Mouse (Mus musculus) adrenal gland, adult 8-10 months (tissue): ENCODE data around the gene Dido1. TPM values are rescaled to one million over a fixed set of nuclear protein-coding genes. Genes with fewer than 3 reads are reported as not detected.

Source experiments
- DNase-seq: peaks from one replicate; pipeline ENCODE4 v3.0.0; 2022
- total RNA-seq, 4 experiments: library from RNA; stranded (reverse); gene quantifications; 2 replicates each; pipeline ENCODE4 v1.2.4; 2022

Gene Dido1
- 10 to 100 TPM; 41.3 to 60.8 (median 49.4) TPM for total RNA-seq

DNA sequence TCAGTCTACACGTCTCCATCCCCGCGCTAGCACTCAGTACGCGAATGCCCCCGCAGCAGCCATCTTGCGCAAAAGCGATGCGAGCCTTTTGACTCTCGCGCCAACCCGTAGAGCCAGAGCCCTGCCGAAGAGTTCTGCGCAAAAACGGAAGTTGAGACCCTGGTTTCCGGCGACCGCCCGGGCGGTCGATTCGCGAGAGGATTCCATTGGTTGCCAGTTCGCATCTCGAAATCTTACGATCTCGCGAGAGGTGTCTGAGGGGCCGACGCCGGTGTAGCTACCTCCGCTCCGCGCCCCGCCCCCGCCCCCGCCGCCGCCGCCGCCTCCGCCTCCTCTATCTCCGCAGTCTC lies at the start of gene Dido1, which contains the start of gene Gid8:
TSS of gene Dido1 (minus strand) at position 77 of the 350 bp plus-strand sequence.
TSS of gene Gid8 (plus strand) at position 195 of the 350 bp plus-strand sequence.
- DNase-seq: peak; percentile 95

DNA sequence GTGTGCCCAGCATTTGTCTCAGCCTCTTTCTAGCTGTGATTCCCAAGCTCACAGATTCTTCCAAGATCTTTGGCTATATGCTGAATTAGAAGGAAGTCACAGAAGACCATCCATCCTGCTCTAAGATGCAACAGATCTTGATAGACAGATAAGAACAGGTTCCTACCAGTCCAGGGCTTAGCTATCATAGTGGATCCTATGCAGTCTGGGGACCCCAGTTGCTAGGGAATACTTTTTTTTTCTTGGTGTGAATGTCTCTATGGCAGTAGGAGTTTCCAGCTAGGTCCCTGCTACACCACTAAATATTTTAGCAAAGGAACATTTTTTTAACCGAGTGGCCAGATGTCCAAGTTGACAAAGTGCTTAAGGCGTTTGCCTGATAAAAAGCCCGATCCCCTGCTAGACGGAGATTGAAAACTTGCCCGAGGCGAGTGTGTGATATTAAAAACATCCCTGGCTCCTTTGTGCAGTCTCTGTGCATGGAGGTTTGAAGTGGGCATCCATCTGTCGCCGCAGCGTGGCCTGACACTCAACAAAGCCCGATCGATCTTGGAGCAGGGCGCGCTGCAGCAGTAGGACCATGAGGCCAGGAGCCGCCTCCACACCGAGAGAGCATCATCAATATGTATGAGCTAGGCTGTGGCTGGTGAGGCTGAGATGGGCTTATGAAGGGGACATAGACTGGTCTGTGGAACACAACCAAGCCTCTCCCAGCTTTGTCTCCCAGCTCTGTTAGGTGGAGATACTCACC lies 48.9 kb upstream of the Dido1 start:
- no peak for DNase-seq

DNA sequence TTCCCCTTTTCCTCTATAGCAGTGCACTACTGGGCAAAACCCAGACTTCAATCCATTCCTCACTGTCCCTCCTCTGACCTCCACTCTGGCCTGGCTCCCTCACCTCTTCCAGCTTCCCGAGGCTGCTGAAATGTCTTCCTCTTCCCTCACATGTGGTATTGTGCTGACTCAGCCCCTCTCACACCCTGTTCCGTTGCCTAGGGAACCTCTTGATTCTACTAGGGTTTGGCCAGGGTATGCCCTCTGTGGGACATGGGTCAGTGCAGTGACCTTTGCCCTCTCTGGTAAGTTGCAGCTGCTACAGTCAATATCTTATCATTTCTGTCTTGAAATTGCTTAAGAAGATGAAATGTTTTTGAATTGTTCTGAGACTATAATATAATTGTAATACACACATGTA lies 47.0 kb upstream of the Dido1 start:
- no peak for DNase-seq

DNA sequence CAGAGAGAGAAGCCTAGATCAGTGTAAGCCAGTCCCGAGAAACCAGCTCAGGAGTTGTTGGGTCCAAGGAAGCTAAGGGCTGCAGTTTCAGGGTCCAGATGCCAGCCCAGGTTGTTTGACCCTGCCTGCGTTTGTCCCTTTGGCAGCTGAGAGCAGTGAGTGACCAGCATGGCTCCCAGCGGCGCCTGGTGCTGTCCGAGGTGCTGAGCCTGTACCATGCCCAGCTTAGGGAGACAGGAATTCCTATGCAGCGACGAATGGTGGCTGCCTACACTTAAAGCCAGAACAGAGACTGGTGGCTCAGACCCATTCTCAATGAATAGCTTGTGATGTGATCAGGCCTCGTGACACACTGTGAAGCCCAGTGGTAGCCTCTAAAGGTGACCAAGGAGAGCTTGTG lies 46.1 kb upstream of the Dido1 start:
- DNase-seq: no peak

DNA sequence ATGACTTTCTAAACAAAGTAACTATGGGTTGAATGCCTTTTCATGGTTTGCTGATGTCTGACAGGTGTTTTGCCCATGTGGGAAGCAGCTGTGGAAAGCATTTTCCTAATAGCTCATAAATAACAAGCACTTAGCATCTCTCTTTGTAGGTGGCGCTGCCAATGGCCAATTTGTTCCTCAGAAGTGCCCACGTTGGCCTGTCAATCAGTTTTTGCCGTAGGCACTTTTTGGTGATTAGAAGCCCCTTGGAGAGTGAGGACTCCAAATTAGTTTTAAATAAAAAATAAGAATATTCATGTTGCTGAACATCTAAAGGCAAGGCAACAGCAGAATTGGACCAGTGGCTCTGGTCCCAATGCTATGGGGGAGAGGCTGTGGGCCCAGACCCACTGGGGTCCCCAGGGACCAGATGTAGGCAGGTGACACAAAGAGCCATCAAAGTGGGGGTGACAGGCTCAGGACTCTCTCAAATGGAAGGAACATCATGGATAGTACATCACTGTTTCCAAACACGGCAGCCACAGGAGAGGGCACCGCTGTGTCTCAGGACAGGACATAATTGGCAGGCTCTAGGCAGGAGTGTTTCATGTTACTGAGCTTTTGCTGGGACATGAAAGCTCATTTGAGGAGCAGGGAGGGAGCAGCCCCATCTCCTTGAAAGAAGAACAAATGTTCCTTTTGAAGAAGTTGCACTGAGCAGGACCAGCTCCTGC lies 45.3 kb upstream of the Dido1 start:
- DNase-seq: no peak

DNA sequence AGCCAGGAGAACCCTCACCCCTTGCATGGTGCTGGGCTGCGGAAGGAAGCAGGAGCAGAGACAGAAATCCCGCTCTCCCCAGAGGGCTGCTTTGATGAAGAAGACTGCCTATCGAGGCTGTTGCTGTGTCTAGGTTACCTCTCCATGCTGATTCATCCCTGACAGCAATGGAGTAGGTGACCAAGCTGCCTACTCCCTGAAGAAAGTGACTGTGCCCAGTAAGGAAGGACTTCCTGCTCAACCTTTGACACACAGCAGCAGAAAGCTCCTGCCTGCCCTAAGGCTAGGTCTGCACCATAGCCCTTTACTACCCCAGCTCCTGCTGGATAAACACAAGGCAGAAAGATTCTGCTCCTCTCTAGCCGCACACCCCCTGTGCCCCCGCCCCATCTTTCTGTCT lies 39.1 kb upstream of the Dido1 start:
- DNase-seq: no peak

DNA sequence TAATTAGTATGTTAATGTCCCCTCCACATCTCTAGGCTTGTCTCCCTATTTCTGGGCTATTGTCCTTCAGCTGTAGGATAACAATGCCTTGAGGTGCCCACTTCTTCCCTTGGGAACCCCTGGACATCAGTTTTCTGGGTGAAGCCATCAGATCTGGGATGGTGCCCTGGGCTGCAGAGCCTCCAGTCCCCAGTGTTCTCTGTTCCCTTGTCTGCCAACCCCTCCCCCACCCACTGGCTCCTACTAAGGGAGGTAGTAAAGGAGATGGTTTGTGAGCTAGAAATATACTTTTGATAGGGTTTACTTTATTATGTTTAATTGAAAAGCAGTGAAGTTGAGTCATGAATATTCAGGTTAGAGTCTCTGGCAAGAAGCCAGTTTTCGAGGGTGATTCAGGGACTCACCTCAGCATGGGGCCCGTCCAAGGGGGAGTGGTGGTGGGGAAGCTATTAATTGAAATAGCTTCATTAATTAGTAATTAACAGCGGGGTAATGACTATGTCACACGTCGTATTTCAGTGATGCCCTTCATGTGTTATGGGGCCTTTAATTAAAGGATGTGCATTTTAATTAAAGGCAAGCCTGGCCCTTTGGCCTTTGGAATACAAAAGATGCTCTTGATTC lies 36.9 kb upstream of the Dido1 start:
- DNase-seq: no peak

DNA sequence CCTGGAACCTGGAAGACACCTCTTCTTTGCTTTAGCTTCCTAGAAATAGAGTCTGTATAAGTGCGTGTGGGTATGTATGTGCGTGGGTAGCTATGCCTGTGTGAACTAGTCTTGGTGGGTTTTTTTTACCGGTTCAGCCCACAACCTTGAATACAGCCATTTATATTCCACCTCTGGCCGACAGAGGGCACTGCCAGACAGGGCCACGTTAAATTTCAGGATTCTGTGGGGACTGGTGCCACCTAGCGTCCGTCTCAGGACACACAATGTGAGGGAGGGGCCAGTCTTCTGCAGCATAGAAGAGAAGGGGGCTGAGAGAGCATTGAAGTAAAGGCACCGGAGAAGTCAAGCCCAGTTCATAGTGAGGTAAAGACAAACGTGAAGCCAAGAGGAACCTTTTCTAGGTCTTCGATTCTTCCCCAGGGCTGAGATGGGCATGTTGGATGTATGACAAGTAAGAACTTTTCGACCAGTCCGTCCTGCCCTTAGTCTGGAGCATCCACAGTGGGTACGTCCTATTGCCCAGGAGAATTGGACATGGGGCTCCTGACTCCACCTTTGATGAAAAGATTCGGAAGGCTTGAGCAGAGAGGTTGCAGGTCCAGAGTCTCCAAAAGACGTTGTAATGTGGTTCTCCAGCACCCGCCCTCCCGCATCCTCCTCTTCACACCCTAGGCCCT lies 35.6 kb upstream of the Dido1 start:
- peak; percentile 51 for DNase-seq

DNA sequence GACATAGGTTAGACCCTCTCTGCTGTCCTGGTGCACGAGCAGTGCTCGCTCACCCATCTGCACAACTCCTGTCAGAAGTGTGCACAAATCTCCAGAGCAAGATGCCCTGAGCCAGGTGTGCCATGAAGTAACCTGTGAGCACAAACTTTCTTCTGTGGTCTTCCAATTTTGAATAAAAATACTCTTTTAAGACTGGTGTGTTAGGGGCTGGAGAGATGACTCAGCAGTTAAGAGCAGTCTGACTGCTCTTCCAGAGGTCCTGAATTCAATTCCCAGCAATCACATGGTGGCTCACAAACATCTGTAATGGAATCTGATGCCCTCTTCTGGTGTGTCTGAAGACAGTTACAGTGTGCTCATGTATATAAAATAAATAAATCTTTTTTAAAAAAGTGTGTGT lies 33.5 kb upstream of the Dido1 start:
- no peak for DNase-seq

DNA sequence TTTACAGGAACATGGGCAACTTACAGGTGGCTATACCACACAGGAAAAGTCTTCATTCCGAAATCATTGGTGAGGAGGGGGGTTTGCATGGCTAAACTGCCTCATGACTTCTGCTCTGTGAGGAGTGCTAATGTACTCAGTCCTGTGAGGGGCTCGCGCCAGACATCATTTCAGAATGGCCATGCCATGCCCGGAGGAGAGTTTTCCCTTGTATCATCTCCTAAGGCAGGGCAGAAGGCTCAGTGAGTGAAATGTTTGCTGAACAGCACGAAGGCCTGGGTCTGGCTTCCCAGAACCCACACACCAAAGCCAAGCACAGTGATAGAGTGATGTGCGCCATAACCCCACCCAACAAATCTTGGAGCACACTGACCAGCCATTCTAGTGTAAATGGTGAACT lies 33.0 kb upstream of the Dido1 start:
- no peak for DNase-seq

DNA sequence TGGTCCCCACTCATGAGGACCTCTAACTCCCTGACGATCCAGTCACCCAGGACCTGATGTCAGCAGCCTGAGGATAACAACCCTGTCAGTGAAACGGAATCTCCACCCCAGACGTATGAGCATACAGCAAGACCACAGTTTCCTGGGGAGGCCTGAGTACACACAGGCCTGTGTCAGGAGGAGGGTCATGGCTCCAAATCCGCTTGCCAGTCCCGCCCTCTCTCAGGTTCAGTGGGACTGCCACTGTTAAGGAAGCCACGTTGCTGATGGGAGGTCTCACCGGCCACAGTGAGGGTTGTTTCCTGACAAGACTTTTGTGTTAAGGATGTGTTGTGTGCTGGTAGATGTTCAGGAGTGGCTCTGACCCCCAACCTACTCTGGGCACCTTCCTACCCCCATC lies 31.6 kb upstream of the Dido1 start:
- no peak for DNase-seq

DNA sequence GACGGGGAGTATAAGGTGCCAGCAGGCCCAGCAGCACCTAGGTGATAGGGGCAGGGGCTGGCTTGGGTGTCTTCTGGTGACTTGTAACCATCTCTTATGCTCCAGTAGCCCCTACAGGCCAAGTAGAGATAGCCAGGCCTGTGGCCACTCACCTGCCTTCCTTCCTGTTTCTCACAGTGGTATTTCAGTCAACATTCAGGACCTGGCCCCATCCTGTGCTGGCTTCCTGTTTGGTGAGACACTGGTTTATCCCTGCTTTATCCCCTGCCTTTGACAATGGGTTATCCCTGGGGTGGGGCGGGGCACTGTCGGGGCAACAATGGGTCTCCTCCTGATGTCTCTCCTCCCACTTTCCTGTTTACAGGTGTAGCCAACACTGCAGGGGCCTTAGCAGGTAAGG lies 30.6 kb upstream of the Dido1 start:
- no peak for DNase-seq

DNA sequence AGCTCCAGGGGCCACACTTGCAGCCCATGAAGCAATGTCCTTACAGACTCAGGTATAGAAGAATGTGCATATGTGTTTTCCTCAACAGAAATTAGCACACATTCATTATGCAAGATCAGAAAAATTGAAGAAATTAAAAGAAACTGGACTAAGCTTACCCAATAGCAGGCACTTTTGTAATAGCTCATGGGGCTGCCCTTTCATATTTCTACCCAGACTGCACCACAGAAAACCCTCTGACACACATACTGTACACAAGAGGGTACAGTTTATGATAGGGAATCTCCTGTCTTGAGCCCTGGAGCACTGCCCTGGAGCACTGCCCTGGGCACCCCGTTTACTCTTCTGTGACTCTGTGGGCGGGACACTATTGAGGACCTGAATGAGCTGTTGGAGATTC lies 28.2 kb upstream of the Dido1 start:
- DNase-seq: no peak

DNA sequence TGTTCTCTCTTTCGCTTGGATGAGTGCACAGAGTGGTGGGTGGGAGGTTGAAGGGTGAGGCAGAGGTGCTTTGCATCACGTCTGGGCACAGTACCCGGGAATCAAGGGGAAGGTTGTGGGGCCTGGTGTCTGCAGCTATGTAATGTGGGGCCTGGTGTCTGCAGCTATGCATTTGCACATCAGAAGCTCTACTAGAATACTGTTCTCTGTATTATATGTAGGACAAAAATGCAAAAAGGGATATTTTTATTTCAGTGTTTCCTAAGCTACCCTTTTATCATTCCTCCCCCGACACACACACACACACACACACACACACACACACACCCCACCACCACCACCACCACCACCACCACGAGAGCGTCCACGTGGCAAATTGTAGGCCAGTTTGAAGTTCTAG lies 25.4 kb upstream of the Dido1 start:
- DNase-seq: no peak

DNA sequence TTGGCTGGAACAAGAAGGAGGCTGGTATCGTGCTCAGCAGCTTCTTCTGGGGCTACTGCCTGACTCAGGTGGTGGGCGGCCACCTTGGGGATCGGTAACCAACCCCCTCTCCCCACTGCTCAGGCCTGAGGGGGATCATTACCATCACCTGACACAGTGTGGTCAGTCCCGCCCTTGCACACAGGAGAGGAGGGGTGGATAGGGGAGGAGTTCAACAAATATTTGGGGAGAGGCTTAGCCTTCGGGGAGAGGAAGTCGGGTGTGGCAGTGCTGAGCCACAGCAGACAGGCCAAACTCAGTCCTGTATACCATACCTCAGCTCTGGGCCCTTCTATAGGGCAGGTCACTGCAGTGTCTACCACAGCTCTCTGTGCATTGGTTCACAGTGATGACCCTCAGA lies 22.2 kb upstream of the Dido1 start:
- no peak for DNase-seq

DNA sequence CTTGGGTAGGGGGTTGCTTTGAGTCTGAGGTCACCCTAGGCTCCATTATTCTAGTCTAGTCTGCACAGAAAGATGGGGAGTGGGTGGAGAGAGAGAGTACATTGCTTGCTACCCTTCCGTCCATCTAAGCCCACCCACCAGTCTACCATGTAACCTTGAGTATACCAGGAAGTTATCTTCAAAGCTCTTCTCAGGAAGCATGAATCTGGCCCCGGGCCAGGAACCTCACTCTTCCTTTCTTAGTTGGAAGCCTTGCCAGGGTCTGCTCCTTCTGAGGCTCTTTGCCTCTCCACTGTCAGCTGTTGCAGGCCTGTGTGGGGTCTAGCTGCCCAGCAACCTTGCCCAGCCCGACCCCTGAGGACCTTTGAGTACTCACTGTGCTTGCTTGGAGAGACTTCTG lies 21.2 kb upstream of the Dido1 start:
- DNase-seq: no peak

DNA sequence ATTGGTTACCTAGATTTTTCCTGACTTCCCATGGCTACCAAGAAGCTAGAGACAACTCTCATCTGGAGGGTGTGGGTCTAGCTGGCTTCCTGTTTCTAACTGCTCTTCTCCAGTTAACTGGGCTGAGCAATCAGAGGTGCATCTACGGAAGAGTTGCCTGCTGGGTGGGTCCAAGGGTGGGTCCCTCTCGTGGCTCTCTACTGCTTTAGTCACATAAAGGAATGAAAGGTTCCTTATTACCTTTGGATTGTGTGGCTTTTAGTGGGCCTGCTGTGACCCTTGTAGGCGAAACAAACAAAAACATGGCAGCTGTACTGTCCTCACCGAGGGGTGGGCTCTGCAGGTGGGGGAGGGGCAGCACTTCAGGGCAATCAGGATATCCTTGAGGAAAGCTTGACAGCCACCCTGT lies 17.8 kb upstream of the Dido1 start:
- no peak for DNase-seq

DNA sequence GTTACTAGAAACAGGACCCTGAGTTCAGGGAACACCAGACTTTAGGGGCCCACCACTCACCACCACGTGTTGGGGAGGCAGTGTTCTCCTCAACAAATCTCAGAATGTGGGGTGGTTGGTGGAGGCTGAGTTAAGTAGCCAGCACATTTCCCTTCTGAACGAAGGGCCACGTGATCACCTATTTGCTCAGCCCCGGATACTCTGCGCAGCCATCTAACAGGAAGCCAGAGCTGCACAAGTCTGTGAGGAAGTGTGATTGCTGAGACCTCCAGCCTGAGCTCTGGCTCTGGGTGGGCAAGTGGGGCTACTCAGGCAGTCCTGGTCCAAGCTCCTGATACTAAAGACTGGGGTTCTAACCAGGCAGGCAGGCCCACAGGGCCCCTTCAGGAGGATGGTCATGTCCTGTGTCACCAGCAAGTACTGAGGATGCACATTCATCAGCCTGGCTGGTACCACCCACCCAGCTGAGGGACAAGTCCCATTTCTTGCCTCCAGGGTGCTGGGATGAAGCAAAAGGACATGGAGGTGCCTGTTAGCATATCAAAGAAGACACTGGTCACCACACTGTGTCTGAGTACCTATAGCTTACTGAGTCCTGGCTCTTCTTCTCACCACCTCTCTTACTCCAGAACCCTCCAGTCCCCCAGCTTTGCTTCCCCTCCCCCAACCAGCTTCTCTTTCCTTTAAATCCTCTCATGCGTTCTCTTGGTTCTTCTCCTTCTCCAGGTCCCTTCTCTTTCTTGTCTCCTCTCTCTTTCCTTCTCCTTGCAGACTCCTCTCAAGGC lies 17.1 kb upstream of the Dido1 start:
- no peak for DNase-seq

DNA sequence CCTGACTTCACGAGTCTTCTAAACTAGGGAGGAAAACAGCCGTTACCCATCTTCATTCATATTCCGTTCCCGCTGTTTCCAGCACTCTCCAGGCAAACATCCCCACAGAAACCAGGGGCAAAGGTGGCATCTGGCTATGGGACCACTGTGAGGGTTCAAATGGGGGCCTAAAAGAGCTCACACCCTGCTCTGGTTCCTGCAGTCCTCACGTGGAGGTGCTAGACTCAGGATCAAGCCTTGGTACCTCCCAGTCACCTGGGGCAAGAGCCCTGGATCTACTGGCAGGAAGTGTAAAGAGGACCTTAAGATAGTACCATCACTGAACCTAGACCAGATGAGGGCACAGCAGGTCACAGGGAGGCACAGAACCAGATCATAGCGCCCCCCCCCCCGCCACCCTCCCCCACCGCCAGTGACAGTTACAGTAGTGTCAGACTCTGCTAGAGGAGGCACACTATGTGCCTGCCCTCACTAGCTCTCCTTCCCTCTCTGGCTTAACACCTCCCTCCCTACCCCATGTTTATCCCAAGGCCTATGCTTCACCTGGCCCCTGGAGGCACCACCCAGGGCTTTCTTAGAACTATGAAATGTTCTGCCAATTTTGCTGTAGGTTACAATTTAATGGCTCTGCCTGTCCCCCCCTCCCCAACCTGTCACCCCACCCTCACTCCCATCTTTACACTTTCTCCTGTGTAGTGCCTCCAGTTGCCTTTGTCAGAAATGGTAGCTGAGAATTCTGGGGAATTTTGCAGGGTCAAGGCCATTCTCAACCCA lies 16.2 kb upstream of the Dido1 start:
- no peak for DNase-seq

DNA sequence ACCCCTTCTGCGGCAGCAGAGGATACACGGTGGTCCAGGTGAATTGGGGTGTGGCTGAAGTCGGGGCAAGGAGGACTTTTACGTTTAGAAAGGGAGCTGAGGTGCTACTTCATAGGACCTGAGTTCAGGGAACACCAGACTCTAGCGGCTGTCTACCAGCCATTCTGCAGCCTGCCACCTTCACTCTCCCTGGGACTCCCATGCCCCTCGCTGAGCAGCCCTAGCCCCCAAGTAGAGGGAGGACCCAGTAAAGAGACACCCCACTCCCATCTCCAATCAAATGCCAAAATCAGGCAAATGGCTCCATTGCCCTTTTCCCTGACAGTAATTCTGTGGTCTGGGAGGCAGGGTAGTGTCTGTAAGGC lies 15.6 kb upstream of the Dido1 start:
- no peak for DNase-seq

DNA sequence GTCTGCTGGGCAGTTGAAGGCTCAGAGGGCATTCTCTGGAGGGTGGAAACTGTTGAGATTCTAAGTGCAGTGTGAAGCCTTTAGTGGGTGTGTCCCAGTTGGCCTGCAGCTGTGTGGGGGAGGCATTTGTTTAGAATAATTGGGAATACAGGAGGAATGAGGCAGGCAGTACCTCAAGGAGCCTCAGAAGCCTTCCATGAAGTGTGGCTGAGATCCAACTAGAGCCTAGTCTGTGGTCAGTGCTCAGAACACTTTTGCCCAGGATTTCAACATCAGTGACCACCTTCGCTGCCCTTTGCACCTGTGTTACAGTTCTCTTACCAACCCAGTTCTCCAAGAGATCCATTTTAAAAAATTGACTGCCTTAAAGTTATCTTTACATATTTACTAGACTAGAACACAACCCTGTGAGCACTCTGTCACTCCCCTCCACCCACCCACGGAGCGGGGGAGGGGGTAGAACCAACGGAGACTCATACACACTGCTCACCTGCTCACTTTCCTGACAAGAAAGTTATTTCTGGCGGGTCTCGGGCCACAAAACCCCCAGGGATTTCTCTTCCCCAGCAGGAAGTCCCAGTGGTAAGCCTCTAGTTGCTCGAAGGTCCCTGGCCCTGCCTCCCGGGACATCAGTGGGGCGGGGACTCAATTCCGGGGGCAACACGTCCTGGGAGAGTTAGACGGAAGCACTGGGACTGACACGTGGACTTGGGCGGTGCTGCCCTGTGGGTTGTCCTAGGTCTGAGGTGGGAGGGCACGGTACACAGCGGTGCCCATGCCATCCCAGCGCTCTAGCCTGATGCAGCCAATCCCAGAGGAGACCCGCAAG lies 15.0 kb upstream of the Dido1 start, which contains the start of gene Slc17a9:
TSS of gene Slc17a9 (plus strand) at position 679 of the 829 bp plus-strand sequence.
- peak; percentile 58 for DNase-seq
